Mouse (Mus musculus) stomach, postnatal 0 days (tissue): ENCODE data around the gene Cdh16. TPM values are rescaled to one million over a fixed set of nuclear protein-coding genes. Genes with fewer than 3 reads are reported as not detected.

Source experiments
- ATAC-seq: fragments of 200-750 bp; cut with Nextera tagmentation; 2 replicates; pipeline ENCODE4 v1.8.0; 2017; ENCODE audit not compliant: low FRiP score, low TSS enrichment
- DNase-seq: peaks from one replicate; pipeline ENCODE4 v3.0.0-alpha.2; 2016; ENCODE audit warnings: low spot score
- H3K27ac ChIP-seq: fragments of 300-500 bp; sonication (generic); replicated peaks from 2 replicates; pipeline ENCODE4 v1.5.1; 2014; ENCODE audit warnings: mild to moderate bottlenecking, control low read depth
- H3K27me3 ChIP-seq: fragments of 300-500 bp; sonication (generic); 2 replicates; pipeline ENCODE4 v1.6.1; 2014; ENCODE audit warnings: low read length; ENCODE audit not compliant: control insufficient read depth, insufficient read depth
- H3K36me3 ChIP-seq: fragments of 300-500 bp; sonication (generic); 2 replicates; pipeline ENCODE4 v1.6.1; 2014; ENCODE audit warnings: low read length, mixed read lengths; ENCODE audit not compliant: control insufficient read depth, insufficient read depth
- H3K4me1 ChIP-seq: fragments of 300-500 bp; sonication (generic); replicated peaks from 2 replicates; pipeline ENCODE4 v1.6.1; 2014; ENCODE audit warnings: antibody characterized with exemption; ENCODE audit not compliant: control insufficient read depth, insufficient read depth
- H3K4me2 ChIP-seq: fragments of 300-500 bp; sonication (generic); replicated peaks from 2 replicates; pipeline ENCODE4 v1.6.1; 2014; ENCODE audit warnings: low read depth, mild to moderate bottlenecking, control low read depth, moderate library complexity
- H3K4me3 ChIP-seq: fragments of 300-500 bp; sonication (generic); 2 replicates; pipeline ENCODE4 v1.5.1; 2014; ENCODE audit warnings: low read depth, low read length, control low read depth
- H3K9ac ChIP-seq: fragments of 300-500 bp; sonication (generic); 2 replicates; pipeline ENCODE4 v1.6.1; 2014; ENCODE audit warnings: mild to moderate bottlenecking, low read length, control low read depth, mixed read lengths
- H3K9me3 ChIP-seq: fragments of 300-500 bp; sonication (generic); 2 replicates; pipeline ENCODE4 v1.6.1; 2016; ENCODE audit warnings: low read length; ENCODE audit not compliant: control insufficient read depth
- CTCF ChIP-seq: IDR thresholded peaks from 2 replicates; pipeline ENCODE4 v1.5.1; 2016; ENCODE audit warnings: antibody characterized with exemption, low read depth, mild to moderate bottlenecking, moderate library complexity
- EP300 ChIP-seq: optimal IDR thresholded peaks from 2 replicates; pipeline ENCODE3; 2016; ENCODE audit warnings: antibody characterized with exemption
- WGBS: fragments of 180-500 bp; shearing (Covaris S2); extraction: QIAGEN DNeasy Blood & Tissue Kit; methylation state at CpG from one replicate; pipeline ENCODE4 v1.1.7; 2014; 5-methylcytosine and 5-hydroxymethylcytosine counted together
- polyA plus RNA-seq: library from polyadenylated mRNA; unstranded; fragments of >200 nt; fragmentation: Nextera tagmentation; extraction: Ambion mirVana; gene quantifications from 2 replicates; pipeline ENCODE4 v1.2.1, GENCODE M21; 2015

Gene Cdh16
- polyA plus RNA-seq, 1 experiment from 2014 or later: 0.30 TPM

DNA sequence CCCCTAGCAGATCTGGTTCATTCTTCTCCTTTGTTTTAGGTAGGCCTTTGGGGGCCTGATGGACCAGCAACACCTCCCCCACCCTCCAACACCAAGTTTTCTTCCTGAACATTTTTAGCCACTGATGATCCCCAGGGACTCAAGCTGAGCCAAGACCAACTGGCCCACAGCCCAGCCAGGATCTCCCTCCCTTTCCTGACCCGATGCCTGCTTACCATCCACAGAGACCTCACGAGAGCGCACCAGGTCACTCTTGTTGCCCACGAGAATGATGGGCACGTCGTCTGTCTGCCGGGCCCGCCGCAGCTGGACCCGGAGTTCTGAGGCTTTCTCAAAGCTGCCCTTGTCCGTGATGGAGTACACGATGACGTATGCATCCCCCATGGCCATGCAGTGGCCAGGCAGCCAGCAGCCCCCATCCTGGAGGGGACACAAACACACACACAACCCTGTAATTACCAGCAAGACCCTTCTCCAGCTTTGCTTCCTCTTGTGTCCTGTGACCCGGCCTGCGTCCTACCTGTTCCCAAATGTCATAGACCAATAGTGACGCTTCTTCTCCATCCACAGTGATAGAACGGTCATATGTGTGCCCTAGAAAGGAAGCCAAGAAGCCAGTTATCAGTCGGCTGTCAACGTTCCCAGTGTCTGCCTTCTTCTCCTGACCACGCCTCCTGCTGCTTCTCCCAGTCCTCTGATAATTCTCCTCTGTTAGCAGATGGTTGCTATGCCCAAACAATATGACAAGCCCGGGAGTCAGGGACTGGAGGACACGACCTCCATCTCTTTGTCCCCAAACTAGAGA is 5.3 kb upstream of the Cdh16 start:
- ATAC-seq (no peak), DNase-seq (no peak)
- 60% methylated on average over 22 of the region's 22 CpGs for WGBS
- no peak overlapping the region for H3K27ac ChIP-seq
- H3K4me1 ChIP-seq: 0 out of 2 replicates have a peak, but pooled peaks cover 2% of the 10 kb centered on the region
- H3K36me3 ChIP-seq: no peaks in the 10 kb centered on the region
- H3K9ac ChIP-seq: no peak overlapping the region
- 0 out of 2 replicates have a peak overlapping the region, but pooled peaks have one; percentile 42 for H3K4me3 ChIP-seq
- H3K4me2 ChIP-seq: peak overlapping the region; percentile 58
- H3K9me3 ChIP-seq: no peaks in the 10 kb centered on the region
- TF ChIP-seq CTCF (no peak), EP300 (no peak)
- no peaks in the 10 kb centered on the region for H3K27me3 ChIP-seq

DNA sequence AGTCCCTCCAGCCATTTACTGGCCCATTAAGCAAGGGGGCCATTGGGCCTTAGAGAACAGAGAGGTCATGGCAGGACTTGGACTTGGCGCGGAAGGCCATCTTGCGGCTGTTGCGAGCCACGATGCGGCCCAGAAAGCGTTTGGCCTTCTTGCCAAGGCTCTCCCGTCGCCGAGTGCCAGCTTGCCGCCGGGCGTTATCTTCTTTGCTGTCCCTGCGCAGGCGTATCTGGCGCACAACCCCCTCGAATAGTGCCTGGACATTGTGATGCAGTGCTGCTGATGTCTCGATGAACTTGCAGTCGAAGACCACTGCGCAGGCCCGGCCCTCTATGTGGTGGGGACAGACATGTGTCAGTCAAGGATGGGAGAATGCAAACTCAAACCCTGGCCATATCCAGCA is 4.2 kb upstream of the Cdh16 start:
- TF ChIP-seq EP300 (no peak), CTCF (no peak)
- 95% methylated on average over 21 of the region's 21 CpGs for WGBS
- no peak for ATAC-seq
- Histone ChIP-seq H3K36me3 (no peaks in the 10 kb centered on the region), H3K4me1 (0 out of 2 replicates have a peak, but pooled peaks cover 2% of the 10 kb centered on the region), H3K4me2 (no peak overlapping the region), H3K4me3 (no peak overlapping the region), H3K9ac (no peak overlapping the region), H3K27ac (no peak overlapping the region), H3K9me3 (no peaks in the 10 kb centered on the region), H3K27me3 (no peaks in the 10 kb centered on the region)
- DNase-seq: no peak

DNA sequence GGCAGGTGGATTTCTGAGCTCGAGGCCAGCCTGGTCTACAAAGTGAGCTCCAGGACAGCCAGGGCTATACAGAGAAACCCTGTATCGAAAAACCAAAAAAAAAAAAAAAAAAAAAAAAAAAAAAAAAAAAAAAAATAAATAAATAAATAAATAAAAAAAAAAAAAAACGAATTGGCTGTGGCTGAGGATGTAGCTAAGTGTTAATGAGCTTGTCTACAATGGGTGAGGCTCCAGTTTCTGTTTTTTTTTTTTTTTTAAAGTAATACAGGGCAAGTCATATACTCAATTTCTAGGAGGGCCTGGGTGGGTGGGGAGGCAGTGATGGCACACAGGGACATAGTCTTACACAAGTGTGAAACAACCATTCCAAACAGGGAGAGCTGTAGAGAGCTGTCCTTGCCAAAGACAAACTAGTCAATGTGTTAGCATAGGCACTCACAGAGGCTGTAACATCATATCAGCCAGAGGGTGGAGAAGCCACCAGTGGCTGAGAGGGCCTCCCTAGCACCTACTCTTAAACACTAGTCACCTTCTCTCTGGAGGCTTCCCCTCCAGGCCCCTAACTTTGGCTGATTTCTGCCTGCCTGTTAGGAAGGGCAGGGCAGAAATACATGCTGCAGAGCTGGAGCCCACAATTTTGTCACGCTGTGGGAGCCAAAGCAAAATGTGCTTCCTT is 3.0 kb upstream of the Cdh16 start:
- Histone ChIP-seq H3K9me3 (no peaks in the 10 kb centered on the region), H3K4me2 (no peak overlapping the region), H3K36me3 (no peaks in the 10 kb centered on the region), H3K27ac (no peak overlapping the region), H3K4me1 (0 out of 2 replicates have a peak, but pooled peaks cover 2% of the 10 kb centered on the region), H3K27me3 (no peaks in the 10 kb centered on the region), H3K9ac (no peak overlapping the region), H3K4me3 (no peak overlapping the region)
- DNase-seq (no peak), ATAC-seq (no peak)
- TF ChIP-seq EP300: no peak
- WGBS: 60% methylated on average over 2 of the region's 4 CpGs

DNA sequence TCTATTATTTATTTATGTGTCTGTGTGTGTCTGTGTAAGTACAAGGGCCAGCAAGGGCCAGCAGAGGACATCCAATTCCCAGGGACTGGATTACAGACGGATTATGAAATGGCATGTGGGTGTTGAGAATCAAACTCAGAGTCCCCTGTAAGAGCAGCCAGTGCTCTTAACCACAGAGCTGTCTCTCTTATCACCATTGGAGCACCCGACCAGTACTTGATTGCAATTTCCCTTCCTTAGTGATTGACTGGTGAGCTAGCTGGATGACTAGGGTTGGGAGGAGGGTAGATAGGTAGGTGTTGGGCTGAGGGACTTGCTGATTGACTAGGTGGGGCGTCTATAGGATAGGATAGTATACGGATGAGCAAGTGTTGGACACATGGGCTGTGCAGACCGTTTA is 3.4 kb downstream of the Cdh16 start:
- 68% methylated on average over 5 of the region's 5 CpGs for WGBS
- H3K27me3 ChIP-seq: no peaks in the 10 kb centered on the region
- TF ChIP-seq CTCF (no peak), EP300 (no peak)

DNA sequence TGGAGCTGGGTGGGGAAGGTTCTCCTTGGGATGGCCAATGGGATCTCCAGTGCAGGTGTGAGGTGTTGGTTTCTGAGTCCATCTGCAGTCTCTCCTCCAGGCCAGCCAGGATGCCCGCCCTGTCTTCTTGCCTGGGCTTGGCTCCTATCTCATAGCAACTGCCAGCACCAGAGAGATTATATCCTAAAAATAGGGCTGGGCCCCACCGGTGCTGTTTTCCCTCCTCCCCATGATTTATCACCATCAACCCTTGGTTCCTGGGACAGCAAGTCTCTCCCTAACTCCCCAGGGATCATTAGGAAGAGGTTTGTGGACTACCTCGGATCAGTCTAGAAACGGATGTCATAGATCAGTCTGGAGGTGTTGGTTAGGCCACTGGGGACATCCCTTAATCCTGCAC is 11.1 kb downstream of the Cdh16 start:
- no peak for DNase-seq
- H3K27ac ChIP-seq: no peak overlapping the region
- no peaks in the 10 kb centered on the region for H3K36me3 ChIP-seq
- no peak for ATAC-seq
- H3K4me1 ChIP-seq: no peaks in the 10 kb centered on the region
- H3K9me3 ChIP-seq: no peaks in the 10 kb centered on the region
- H3K4me2 ChIP-seq: no peak overlapping the region
- H3K27me3 ChIP-seq: no peaks in the 10 kb centered on the region
- TF ChIP-seq CTCF (no peak), EP300 (no peak)
- H3K9ac ChIP-seq: no peak overlapping the region
- H3K4me3 ChIP-seq: no peak overlapping the region
- WGBS: 59% methylated on average over 4 of the region's 4 CpGs

More for the DNA sequence above, 3.4 kb downstream of the Cdh16 start:
- Histone ChIP-seq H3K9me3 (no peaks in the 10 kb centered on the region), H3K9ac (no peak overlapping the region), H3K36me3 (no peaks in the 10 kb centered on the region), H3K4me3 (no peak overlapping the region), H3K4me2 (no peak overlapping the region), H3K27ac (no peak overlapping the region), H3K4me1 (no peaks in the 10 kb centered on the region)
- DNase-seq: no peak
- no peak for ATAC-seq

DNA sequence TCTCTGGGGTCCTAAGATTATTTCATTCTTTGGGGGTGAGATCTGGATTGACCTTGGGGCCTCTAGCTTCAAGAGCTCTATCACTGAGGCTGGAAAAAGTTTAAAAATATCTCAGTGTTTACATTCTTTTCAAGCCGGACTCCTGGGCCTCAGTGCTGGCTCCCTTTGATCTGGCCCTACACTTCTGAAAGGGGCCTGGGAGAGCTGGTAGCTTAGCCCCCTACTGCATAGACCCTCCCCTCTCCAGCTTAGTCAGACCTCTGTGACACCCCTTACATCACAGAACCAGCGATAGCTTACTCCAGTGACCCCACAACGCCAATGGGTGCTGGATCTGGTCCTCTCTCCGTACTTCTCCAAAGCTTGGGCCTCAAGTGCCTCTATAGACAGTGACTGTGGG is 12.6 kb downstream of the Cdh16 start:
- no peaks in the 10 kb centered on the region for H3K36me3 ChIP-seq
- no peak overlapping the region for H3K27ac ChIP-seq
- no peaks in the 10 kb centered on the region for H3K4me1 ChIP-seq
- H3K4me3 ChIP-seq: no peak overlapping the region
- no peak for DNase-seq
- H3K9ac ChIP-seq: no peak overlapping the region
- no peak overlapping the region for H3K4me2 ChIP-seq
- no peaks in the 10 kb centered on the region for H3K9me3 ChIP-seq
- 38% methylated on average over 4 of the region's 4 CpGs for WGBS
- TF ChIP-seq EP300 (no peak), CTCF (no peak)
- no peak for ATAC-seq
- no peaks in the 10 kb centered on the region for H3K27me3 ChIP-seq
